Mouse (Mus musculus): ENCODE data around the gene Fmn2.

Fmn2 gene

GRCm38 (mm10) chr1:174501661-174502030 lies at the start of gene Fmn2:
Fmn2 (plus strand) TSS chr1:174501825.
- DNase-seq = peak; percentile 82

DNA sequence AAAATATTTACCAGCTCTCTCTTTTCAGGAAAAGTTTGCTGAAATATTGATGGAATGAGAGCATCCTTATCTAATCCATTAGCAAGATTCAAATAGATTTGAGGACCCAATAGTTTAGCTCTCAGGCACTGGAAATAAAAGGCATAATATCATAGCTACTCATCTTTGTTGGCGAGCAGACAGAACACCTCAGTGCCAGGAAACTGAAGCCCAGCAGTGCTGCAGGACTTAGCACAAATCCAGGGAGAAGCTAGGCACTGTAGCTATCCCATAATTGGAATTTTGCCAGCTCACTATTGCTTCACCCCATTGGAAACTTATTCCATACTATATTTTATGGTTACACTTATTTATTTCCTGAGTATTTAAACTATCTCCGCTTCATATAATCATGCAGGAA lies 46.5 kb upstream of the Fmn2 start:
- DNase-seq = no peak

GRCm38 (mm10) chr1:174465385-174465784 lies 36.2 kb upstream of the Fmn2 start:
- DNase-seq = no peak

DNA sequence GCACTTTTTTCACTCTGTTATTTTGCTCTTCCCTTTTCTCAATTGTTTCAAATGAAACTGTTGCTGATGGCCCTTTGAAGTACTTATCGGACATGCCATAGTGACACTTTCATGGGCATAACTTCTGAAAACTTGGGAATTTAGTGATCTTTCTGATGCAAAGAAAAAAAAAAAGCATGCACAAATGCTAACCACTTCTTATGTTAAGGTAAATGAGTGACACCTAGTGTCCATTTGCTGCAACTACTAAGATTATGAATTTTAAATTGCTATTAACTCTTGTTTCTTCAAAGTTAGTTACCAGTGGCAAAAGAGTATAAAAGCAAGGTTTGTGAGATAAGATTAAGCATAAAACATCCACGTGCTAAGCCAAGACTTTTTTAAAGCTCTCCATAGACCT lies 35.4 kb upstream of the Fmn2 start:
- no peak for DNase-seq

GRCm38 (mm10) chr1:174469736-174470135 lies 31.9 kb upstream of the Fmn2 start:
- peak; percentile 31 for DNase-seq

DNA sequence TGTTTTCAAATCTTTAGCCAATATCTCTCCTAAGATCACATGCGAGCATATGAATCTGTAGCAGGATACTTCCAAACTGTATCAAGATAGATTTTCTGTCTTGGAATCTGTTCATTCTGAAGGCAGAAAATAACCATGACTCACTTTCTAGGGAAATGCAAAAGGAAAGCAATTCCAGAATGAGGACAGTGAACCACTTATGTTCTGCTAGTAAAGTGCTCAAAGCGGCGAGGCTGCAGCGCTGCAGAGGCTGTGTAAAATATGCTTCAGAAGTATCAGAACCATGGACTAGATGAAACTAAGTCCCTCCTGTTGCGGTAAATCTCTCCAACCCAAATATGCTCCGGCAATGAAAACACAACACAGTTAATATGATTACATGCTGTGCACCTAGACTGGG lies 19.1 kb upstream of the Fmn2 start:
- peak; percentile 16 for DNase-seq

- DNase-seq = no peak
These were observed 1.6 kb upstream of the Fmn2 start for GRCm38 (mm10) chr1:174500064-174500463.

DNA sequence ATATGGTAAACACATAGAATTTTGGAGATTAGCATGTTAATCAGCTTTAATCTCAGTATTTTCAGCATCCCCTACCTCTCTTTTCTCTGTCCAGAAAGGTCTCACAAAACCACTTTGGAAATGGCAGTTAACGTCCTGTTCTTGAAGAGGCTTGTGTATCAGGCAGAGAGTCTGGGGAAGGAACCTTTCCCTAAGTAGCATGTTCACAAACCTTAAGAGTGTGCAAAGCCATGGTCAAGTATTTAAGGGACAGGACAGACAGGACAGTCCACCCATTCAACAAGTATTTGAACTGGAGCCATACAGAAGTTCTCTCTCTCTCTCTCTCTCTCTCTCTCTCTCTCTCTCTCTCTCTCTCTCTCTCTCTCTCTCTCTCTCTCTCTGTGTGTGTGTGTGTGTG lies 614 bp upstream of the Fmn2 start:
- DNase-seq = no peak

DNA sequence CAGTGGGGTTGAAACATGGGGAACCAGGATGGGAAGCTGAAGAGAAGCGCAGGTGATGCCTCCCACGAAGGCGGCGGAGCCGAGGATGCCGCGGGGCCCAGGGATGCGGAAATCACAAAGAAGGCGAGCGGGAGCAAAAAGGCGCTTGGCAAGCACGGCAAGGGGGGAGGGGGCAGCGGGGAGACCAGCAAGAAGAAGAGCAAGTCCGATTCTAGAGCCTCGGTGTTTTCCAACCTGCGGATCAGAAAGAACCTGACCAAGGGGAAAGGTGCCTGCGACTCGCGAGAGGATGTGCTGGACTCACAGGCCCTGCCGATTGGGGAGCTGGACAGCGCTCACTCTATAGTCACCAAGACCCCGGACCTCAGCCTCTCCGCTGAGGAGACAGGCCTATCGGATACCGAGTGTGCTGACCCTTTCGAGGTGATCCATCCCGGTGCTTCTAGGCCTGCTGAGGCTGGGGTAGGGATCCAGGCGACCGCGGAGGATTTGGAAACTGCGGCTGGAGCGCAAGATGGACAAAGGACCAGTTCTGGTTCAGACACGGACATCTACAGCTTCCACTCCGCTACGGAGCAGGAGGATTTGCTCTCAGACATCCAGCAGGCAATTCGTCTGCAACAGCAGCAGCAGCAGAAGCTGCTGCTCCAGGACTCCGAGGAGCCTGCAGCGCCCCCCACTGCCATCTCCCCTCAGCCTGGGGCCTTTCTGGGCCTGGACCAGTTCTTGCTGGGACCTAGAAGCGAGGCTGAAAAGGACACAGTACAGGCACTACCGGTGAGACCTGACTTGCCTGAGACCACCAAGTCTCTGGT lies 613 bp downstream of the Fmn2 start:
- DNase-seq = peak; percentile 69

DNA sequence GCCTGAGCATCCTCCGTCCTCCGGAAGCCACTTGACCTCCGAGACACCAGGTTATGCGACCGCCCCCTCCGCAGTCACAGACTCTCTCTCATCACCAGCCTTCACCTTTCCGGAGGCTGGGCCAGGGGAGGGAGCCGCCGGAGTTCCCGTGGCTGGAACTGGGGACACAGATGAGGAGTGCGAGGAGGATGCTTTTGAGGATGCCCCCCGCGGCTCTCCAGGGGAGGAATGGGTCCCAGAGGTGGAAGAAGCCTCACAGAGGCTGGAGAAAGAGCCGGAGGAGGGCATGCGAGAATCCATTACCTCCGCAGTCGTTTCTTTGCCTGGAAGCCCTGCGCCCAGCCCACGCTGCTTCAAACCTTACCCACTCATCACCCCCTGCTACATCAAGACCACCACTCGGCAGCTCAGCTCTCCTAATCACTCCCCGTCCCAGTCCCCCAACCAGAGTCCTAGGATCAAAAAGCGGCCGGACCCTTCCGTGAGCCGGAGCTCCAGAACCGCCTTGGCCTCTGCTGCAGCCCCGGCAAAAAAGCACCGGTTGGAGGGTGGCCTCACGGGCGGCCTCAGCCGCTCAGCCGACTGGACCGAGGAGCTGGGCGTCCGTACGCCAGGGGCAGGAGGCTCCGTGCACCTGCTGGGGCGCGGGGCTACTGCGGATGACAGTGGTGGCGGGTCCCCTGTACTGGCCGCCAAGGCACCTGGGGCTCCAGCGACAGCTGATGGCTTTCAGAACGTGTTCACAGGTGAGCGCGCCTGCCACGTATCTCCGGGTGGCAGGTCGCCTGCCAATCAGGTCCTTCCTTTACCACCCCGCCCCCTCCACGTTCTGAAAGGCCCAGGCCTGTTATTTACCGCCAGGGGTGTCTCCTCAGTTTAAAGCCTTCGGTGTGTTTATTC lies 1.5 kb downstream of the Fmn2 start:
- DNase-seq = peak; percentile 68

DNA sequence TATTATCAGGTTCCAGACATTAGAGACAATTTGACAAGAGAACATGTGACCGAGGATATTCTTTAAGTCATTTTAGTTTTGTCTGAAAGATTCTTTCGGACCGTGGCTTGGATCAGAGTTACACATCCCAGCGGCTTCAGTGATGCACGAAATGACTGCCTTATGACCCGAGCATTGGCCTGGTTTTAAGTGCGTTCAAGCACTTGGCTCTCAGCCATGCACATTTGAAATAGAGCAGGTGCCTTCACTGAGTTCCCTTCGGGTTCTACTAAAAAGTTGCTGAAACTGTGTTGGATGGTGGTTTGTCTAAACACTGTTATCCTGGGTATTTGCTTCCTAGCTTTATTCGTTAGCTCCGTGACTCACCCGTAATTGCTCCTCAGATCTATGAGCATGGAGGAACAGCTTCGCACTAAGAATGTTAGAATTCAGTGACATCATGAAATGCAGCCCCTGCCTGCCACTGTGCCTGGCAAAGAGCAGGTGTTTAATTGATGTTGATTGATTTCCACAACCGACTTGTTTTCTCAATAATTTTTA lies 7.0 kb downstream of the Fmn2 start:
- DNase-seq = no peak

DNA sequence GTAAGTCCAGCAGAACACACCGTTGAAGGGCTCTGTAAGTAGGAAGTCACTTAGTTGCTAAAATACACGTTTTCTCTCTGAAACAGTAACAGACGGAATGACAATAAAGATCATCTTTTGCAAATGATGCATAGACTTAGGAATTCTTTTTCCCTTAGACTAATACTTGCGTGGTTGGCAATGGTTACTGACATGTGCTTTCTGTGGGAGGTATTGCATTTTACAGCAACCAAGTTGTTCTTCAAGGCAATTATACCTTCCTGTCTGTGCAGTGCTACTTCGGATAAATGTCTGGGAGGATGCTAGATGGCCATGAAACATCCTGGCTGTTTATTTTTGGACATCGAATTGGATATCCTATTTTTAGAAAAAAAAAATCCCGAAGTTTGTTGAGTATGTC lies 11.8 kb downstream of the Fmn2 start:
- peak; percentile 33 for DNase-seq

GRCm38 (mm10) chr1:174521976-174522770 lies 20.5 kb downstream of the Fmn2 start:
- peak; percentile 74 for DNase-seq

DNA sequence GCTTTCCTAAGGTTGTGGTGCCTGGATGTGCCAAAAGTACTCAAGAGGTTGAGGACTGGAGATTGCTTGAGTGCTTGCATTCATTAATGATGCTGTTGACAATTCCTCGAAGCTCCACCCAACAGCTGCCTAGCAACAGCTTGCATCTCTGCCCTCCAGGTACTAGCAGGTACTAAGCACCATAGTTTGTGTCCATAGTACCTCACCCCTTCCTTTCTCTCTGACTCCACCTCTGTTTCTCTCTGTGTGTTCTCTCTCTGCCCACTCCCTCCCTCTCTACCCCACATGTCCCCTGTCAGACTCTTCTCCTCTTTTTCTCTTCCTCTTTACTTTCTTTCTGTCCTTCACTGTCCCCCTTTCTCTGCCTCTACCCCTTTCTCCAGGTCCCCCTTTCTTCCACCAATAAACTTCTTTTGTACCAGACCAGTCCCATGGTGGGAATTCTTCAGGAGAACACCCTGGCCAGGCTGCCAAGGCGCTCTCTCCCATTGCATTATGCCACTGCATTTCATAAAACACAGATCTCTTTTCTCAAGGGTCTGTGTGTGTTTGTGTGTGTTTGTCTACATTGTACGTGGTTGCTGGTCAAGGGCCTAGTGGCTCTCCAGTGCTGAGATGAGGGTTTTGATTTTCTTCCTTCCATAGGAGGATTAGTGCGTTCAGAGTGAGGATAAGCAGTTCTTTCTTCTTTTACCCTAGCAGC lies 21.3 kb downstream of the Fmn2 start:
- DNase-seq = no peak

DNA sequence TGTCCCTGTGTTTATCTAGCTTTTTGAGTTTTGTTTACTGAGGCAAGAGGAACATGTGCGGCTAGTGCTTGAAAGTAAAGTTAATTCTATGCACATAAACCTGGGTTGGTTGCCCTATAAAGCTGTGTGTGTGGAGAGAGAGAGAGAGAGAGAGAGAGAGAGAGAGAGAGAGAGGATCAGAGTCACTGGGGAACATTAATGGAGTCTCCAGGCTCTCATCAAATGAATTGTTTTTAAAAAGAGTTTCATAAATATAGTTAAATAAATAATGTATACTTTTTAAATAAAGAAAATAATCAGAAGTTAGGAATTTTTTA lies 21.8 kb downstream of the Fmn2 start:
- DNase-seq = no peak

GRCm38 (mm10) chr1:174536742-174537453 lies 35.3 kb downstream of the Fmn2 start:
- DNase-seq = no peak

DNA sequence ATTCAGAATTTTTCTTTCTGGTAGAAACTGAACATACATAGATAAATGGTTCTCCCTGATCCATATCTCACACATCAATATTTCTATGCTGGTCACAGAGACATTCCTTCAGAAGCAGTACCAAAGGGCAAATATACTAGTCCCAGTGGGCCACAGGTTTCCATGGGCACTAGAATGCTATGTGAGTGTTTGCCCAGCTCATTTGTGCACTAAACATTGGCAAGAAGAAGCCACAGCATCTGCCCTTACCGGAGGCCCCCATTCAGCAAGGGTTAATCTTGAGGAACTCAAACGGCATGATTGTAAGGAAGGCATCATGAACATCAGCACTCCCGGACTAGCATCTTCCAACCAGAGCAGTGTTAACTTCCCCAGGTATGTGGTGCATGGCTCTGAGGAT lies 35.9 kb downstream of the Fmn2 start:
- DNase-seq = no peak

DNA sequence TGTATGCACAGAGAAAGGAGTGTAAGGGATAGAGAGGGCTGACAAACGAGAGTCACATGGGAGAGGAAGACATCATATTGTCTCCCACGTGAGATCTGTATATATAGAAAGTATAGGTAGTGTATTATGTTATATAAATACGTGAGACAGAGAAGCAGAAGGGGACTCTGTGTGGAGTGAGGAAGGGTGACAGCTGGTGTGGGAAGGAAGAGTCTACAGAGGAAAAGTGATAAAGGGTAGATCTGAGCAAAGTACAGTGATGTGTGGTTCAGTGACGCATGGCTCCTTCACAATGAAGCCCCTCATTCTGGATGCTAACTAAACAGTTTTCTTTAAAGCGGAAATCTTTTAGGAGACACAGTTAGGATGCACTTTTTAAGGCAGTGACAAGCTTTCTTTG lies 46.7 kb downstream of the Fmn2 start:
- peak; percentile 11 for DNase-seq

DNA sequence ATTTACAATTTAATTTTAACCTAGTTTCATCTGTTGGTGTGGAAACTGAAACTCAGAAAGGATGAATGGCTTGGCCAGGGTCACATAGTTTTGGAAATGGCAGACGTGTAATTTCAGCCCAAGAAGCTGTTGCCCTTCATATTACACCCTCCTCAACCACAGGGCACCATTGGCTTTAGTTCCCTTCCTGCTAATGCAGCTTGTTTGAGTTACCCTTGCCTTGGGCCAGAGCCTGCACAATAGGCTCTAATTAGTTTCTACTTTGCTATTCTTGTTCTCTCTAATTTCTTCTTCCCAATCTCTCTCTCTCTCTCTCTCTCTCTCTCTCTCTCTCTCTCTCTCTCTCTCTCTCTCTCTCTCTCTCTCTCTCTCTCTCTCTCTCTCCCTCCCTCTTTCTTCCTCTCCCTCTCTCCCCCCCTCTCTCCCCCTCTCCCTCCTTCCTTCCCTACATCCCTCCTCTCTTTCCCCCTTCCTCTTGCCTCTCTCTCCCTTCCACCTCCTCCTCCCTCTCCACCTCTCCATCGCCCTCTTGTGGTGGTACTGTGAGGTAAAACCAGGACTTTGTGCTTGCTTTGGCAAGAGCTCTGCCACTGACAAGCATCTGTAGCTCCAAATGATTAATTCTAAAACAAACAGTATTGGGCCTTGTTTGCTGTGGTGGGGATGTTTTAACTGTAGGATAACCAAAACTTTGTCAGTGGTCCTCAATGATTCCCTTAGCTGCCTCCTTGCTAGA lies 51.8 kb downstream of the Fmn2 start:
- DNase-seq = peak; percentile 40

- DNase-seq = no peak
These were observed 53.8 kb downstream of the Fmn2 start for GRCm38 (mm10) chr1:174555412-174555811.

DNA sequence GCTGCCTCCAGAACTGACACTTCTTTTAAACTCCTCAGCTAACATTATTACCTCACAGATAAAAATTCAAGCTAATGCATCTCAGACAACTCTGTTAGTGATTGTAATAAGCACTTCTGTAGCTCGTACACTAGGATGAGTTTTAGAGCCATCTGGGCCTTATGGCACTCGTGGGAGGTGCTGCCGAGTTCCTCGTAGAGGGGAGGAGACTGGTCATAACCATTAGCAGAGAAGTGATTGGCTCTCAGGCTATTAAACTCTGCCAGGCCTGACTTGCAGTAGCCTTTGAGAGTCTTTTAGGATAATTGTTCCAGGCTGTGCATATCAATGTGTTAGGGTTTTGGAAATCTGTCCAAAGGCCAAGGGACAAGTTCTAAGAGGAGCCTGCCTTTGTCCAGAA lies 55.6 kb downstream of the Fmn2 start:
- peak; percentile 40 for DNase-seq

All from layer of hippocampus, adult 9-11 months (tissue).